Mouse (Mus musculus) midbrain, embryonic 11.5 days (tissue): ENCODE measurements at regions not wholly inside any gene's neighbourhood (a gene's known extent, or its start where the extent isn't known, plus 50 kb on each side); places are given as distances from the start of the nearest gene placed in this dataset.

ENCODE experiments used
- ATAC-seq: fragments of 200-750 bp; cut with Nextera tagmentation; 2 replicates; pipeline ENCODE4 v1.8.0; 2017; ENCODE audit warnings: moderate TSS enrichment, moderate library complexity; ENCODE audit not compliant: low FRiP score
- DNase-seq: peaks from one replicate; pipeline ENCODE4 v3.0.0; 2015; ENCODE audit warnings: low spot score; ENCODE audit errors: missing footprints
- H3K27ac ChIP-seq: fragments of 300-500 bp; sonication (generic); 2 replicates; pipeline ENCODE4 v1.5.1; 2014; ENCODE audit warnings: low read depth, low read length
- H3K27me3 ChIP-seq: fragments of 300-500 bp; sonication (generic); 2 replicates; pipeline ENCODE4 v1.6.1; 2014; ENCODE audit warnings: mild to moderate bottlenecking, low read length, moderate library complexity, mixed read lengths; ENCODE audit not compliant: control insufficient read depth, insufficient read depth
- H3K36me3 ChIP-seq: fragments of 300-500 bp; sonication (generic); 2 replicates; pipeline ENCODE4 v1.6.1; 2014; ENCODE audit warnings: mild to moderate bottlenecking, low read length, moderate library complexity, mixed read lengths; ENCODE audit not compliant: control insufficient read depth, insufficient read depth
- H3K4me1 ChIP-seq: fragments of 300-500 bp; sonication (generic); 2 replicates; pipeline ENCODE4 v1.6.1; 2014; ENCODE audit warnings: low read length; ENCODE audit not compliant: control insufficient read depth, insufficient read depth
- H3K4me2 ChIP-seq: fragments of 300-500 bp; sonication (generic); 2 replicates; pipeline ENCODE4 v1.6.1; 2014; ENCODE audit warnings: mild to moderate bottlenecking, moderate library complexity
- H3K4me3 ChIP-seq: fragments of 300-500 bp; sonication (generic); 2 replicates; pipeline ENCODE4 v1.5.1; 2014; ENCODE audit warnings: low read depth, low read length
- H3K9ac ChIP-seq: fragments of 300-500 bp; sonication (generic); 2 replicates; pipeline ENCODE4 v1.6.1; 2014; ENCODE audit warnings: low read length
- H3K9me3 ChIP-seq: fragments of 300-500 bp; sonication (generic); 2 replicates; pipeline ENCODE4 v1.6.1; 2016; ENCODE audit warnings: low read length; ENCODE audit not compliant: control insufficient read depth
- WGBS: fragments of 180-500 bp; shearing (Covaris S2); extraction: QIAGEN DNeasy Blood & Tissue Kit; methylation state at CpG from one replicate; pipeline ENCODE4 v1.1.7; 2014; 5-methylcytosine and 5-hydroxymethylcytosine counted together

- no peaks in the 10 kb centered on the region for H3K9me3 ChIP-seq
These were observed 114.2 kb upstream of the Gas1 start for GRCm38 (mm10) chr13:60291344-60291743.

GRCm38 (mm10) chr13:60296201-60296895 lies 119.2 kb upstream of the Gas1 start:
- ATAC-seq (no peak), DNase-seq (no peak)
- Histone ChIP-seq H3K4me2 (no peak overlapping the region), H3K9ac (no peak overlapping the region), H3K36me3 (no peaks in the 10 kb centered on the region), H3K27ac (no peak overlapping the region), H3K4me3 (no peak overlapping the region), H3K9me3 (no peaks in the 10 kb centered on the region), H3K27me3 (no peaks in the 10 kb centered on the region), H3K4me1 (peaks cover 2% of the 10 kb centered on the region; the same call in 1 of the 2 replicates)
- 67% methylated on average over 13 of the region's 13 CpGs for WGBS

More at GRCm38 (mm10) chr13:60291344-60291743, 114.2 kb upstream of the Gas1 start:
- DNase-seq (no peak), ATAC-seq (no peak)
- 92% methylated on average over 3 of the region's 3 CpGs for WGBS
- Histone ChIP-seq H3K36me3 (no peaks in the 10 kb centered on the region), H3K27me3 (no peaks in the 10 kb centered on the region), H3K4me1 (no peaks in the 10 kb centered on the region), H3K9ac (no peak overlapping the region), H3K4me2 (no peak overlapping the region), H3K4me3 (no peak overlapping the region), H3K27ac (no peak overlapping the region)

GRCm38 (mm10) chr13:60296896-60297275 lies 119.7 kb upstream of the Gas1 start:
- no peak overlapping the region for H3K4me2 ChIP-seq
- peaks cover 2% of the 10 kb centered on the region; the same call in 1 of the 2 replicates for H3K4me1 ChIP-seq
- WGBS: 91% methylated on average over 6 of the region's 6 CpGs
- ATAC-seq (no peak), DNase-seq (no peak)
- no peak overlapping the region for H3K27ac ChIP-seq
- H3K4me3 ChIP-seq: no peak overlapping the region
- H3K27me3 ChIP-seq: no peaks in the 10 kb centered on the region
- H3K36me3 ChIP-seq: no peaks in the 10 kb centered on the region
- H3K9me3 ChIP-seq: no peaks in the 10 kb centered on the region
- no peak overlapping the region for H3K9ac ChIP-seq

- Histone ChIP-seq H3K27ac (no peak overlapping the region), H3K9me3 (no peaks in the 10 kb centered on the region), H3K4me3 (no peak overlapping the region), H3K4me2 (no peak overlapping the region), H3K9ac (no peak overlapping the region), H3K36me3 (no peaks in the 10 kb centered on the region), H3K27me3 (no peaks in the 10 kb centered on the region), H3K4me1 (peaks cover 2% of the 10 kb centered on the region; the same call in 1 of the 2 replicates)
- no peak for ATAC-seq
- WGBS: 84% methylated on average over 2 of the region's 2 CpGs
- DNase-seq: no peak
These were observed 121.4 kb upstream of the Gas1 start for GRCm38 (mm10) chr13:60298575-60298974.

- Histone ChIP-seq H3K4me2 (no peak overlapping the region), H3K4me1 (peaks cover 2% of the 10 kb centered on the region; the same call in 1 of the 2 replicates), H3K36me3 (no peaks in the 10 kb centered on the region), H3K4me3 (no peak overlapping the region), H3K27ac (no peak overlapping the region), H3K9ac (no peak overlapping the region), H3K27me3 (no peaks in the 10 kb centered on the region), H3K9me3 (no peaks in the 10 kb centered on the region)
- ATAC-seq (no peak), DNase-seq (no peak)
- WGBS: 87% methylated on average over 5 of the region's 5 CpGs
These were observed 121.9 kb upstream of the Gas1 start for GRCm38 (mm10) chr13:60299076-60299475.

- Histone ChIP-seq H3K4me3 (no peak overlapping the region), H3K4me1 (no peaks in the 10 kb centered on the region), H3K9ac (no peak overlapping the region), H3K9me3 (no peaks in the 10 kb centered on the region), H3K27me3 (no peaks in the 10 kb centered on the region), H3K27ac (no peak overlapping the region), H3K36me3 (no peaks in the 10 kb centered on the region), H3K4me2 (no peak overlapping the region)
- DNase-seq: no peak
- WGBS: 92% methylated on average over 9 of the region's 9 CpGs
- no peak for ATAC-seq
These were observed 126.4 kb upstream of the Gas1 start for GRCm38 (mm10) chr13:60303561-60303960.

GRCm38 (mm10) chr13:60305028-60305810 lies 128.1 kb upstream of the Gas1 start:
- no peaks in the 10 kb centered on the region for H3K36me3 ChIP-seq
- WGBS: 74% methylated on average over 1 of the region's 1 CpGs
- H3K9ac ChIP-seq: no peak overlapping the region
- ATAC-seq (no peak), DNase-seq (no peak)
- H3K27me3 ChIP-seq: no peaks in the 10 kb centered on the region
- H3K9me3 ChIP-seq: no peaks in the 10 kb centered on the region
- no peak overlapping the region for H3K4me2 ChIP-seq
- no peak overlapping the region for H3K27ac ChIP-seq
- H3K4me1 ChIP-seq: no peaks in the 10 kb centered on the region
- no peak overlapping the region for H3K4me3 ChIP-seq

- Histone ChIP-seq H3K27me3 (no peaks in the 10 kb centered on the region), H3K4me1 (no peaks in the 10 kb centered on the region), H3K9me3 (no peaks in the 10 kb centered on the region), H3K27ac (no peak overlapping the region), H3K9ac (no peak overlapping the region), H3K4me3 (no peak overlapping the region), H3K4me2 (no peak overlapping the region), H3K36me3 (no peaks in the 10 kb centered on the region)
- DNase-seq (no peak), ATAC-seq (no peak)
- 77% methylated on average over 13 of the region's 13 CpGs for WGBS
These were observed 131.1 kb upstream of the Gas1 start for GRCm38 (mm10) chr13:60308062-60308801.

GRCm38 (mm10) chr13:60309482-60309881 lies 132.3 kb upstream of the Gas1 start:
- Histone ChIP-seq H3K36me3 (no peaks in the 10 kb centered on the region), H3K9ac (no peak overlapping the region), H3K27ac (no peak overlapping the region), H3K9me3 (no peaks in the 10 kb centered on the region), H3K4me2 (no peak overlapping the region), H3K4me3 (no peak overlapping the region), H3K27me3 (no peaks in the 10 kb centered on the region), H3K4me1 (no peaks in the 10 kb centered on the region)
- 94% methylated on average over 12 of the region's 12 CpGs for WGBS
- ATAC-seq (no peak), DNase-seq (no peak)
